Mouse (Mus musculus) ZHBTc4 (cell line): Measurements from ENCODE around the gene Tfap2a.
A peak's percentile ranks its signal among the peaks of the same experiment; 100 is the strongest.

Source experiments
- DNase-seq: peaks from one replicate; pipeline ENCODE4 v3.0.0-alpha.2; 2011; ENCODE audit warnings: low read depth, low spot score

Tfap2a gene

DNA sequence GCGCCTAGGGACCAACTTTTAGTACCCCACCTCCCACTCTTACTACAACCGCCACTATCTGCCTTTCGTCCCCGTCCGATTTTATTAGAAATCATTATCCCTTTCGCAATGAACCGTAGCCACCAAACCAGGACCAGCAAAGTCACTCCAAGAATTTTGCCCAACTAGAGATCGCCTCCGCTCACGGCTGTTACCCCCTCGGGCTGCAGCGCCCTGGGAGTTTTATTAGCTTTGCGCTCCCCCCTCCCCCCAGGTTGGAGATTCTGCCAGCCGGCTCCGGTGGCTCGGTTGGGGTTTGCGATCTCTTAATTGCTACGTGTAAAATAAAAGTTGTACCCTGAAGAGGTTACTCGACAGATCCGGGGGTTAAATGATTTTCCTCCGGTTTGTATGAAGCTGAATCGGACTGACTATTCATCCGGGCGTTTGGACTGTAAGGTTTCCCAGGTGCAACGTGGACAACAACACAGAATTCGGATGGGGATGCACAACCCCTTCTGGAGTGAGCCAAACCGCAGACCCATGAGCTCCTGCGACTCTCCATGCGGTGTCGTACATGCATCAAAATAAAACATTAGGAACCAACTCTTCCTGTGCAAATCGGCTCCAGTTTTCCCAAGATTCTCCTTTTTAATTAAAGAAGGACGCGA, 3.7 kb downstream of the Tfap2a start:
- DNase-seq = peak; percentile 59

DNA sequence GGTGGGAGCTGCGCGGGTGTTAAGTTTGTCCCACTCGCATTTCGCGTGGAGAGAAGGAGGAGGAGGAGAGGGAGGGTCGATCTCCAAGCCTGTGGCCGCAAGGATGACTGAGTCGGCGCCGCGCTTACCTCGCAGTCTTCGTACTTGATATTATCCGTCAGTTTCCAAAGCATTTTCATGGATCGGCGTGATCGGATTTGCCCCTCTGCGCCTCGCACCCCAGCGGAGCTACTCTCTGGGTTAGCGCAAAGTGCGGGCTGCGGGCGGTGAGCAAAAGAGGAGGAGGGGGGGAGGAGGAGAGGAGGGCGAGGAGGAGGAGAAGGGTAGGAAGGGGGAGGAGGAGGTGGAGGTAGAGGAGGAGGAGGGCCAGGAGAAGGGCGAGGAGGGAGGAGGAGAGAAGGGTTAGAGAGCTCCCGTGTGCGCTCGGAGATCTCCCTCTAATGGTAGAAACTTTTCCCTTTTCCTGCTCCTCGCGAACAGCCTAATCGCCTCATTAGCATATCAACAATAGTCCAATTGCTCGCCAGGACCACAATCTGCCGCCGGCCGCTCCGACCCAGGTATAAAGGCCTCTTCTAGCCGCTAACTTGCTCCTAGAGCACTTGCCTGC, 4.5 kb downstream of the Tfap2a start:
- peak; percentile 94 for DNase-seq

- peak; percentile 81 for DNase-seq
These were observed 5.2 kb downstream of the Tfap2a start for GRCm38 (mm10) chr13:40732816-40733541.

- DNase-seq = peak; percentile 70
These were observed 6.1 kb downstream of the Tfap2a start for GRCm38 (mm10) chr13:40732085-40732484.

DNA sequence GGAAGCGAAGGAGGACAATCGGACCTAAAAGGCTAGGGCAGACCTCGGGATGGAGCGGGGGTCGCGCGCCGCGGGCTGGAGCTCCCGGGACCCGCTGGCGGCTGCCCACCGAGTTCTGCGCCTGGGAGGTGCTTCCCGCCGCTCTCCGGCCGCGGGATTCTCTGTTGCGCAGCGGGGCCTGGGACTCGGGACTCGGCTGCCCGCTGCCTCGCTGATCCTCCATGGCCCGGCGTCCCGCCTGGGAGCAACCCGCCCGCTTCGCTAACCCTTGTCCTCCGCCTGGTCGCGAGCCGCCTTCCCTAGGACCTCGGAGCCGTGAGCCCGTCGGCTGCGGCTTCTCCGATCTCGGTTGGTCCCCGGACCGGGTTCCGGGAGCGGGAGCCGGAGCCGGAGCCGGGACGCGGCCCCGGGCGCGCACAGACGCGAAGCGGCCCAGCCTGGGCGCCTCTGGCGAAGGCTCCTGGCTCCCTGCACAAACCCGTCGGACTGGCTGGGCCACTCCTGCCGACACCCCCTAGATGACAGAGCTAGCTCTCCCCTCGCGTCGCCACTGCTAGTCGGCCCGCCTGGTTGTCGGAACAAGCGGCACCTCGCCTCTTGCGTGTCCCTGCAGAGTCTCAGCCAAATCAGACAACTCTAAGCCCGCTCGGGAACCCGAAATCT, 6.9 kb downstream of the Tfap2a start:
- peak; percentile 83 for DNase-seq

- DNase-seq = peak; percentile 89
These were observed 7.5 kb downstream of the Tfap2a start for GRCm38 (mm10) chr13:40730651-40731178.

DNA sequence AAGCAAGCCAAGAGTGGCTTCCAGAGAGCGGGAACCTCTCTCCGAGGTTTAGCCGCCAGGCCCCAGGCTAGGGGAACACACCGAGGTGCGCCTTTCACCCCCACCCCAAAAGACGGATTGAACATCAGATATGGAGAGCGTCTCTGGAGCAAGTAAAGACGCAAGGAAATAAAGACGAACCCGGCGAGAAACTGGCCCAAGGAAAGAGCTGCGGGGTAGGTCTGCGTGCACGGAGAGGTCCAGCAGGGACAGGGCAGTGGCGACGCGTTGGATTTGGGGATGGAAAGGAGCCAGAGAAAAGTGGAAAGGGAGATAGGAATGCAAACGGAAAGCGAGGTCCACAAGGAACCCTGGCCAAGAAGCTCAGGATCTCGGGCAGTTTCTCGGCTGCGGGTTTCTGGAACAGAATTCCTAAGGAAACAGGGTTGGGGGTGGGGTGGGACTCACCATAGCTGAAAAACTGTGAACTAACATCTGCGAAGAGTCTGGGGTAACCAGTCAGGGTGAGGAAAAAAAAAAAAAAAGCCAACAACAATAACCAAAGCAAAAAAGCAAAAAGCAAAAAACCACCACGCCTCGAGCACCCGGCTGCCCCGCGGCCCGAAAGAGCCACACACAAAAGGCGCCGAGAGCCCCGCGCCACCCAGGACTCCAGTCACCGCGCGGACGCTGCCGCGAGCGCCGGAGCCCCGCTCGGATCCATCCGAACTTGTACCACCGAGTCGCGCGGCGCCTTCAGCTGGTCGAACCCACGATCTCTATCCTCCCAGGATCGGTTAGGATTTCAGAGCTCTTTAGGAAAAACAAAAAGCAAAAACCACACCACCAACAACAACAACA, 8.4 kb downstream of the Tfap2a start:
- DNase-seq = peak; percentile 69

GRCm38 (mm10) chr13:40729037-40729436, 9.1 kb downstream of the Tfap2a start:
- DNase-seq = no peak

- DNase-seq = no peak
These were observed 9.6 kb downstream of the Tfap2a start for GRCm38 (mm10) chr13:40728626-40728990.

DNA sequence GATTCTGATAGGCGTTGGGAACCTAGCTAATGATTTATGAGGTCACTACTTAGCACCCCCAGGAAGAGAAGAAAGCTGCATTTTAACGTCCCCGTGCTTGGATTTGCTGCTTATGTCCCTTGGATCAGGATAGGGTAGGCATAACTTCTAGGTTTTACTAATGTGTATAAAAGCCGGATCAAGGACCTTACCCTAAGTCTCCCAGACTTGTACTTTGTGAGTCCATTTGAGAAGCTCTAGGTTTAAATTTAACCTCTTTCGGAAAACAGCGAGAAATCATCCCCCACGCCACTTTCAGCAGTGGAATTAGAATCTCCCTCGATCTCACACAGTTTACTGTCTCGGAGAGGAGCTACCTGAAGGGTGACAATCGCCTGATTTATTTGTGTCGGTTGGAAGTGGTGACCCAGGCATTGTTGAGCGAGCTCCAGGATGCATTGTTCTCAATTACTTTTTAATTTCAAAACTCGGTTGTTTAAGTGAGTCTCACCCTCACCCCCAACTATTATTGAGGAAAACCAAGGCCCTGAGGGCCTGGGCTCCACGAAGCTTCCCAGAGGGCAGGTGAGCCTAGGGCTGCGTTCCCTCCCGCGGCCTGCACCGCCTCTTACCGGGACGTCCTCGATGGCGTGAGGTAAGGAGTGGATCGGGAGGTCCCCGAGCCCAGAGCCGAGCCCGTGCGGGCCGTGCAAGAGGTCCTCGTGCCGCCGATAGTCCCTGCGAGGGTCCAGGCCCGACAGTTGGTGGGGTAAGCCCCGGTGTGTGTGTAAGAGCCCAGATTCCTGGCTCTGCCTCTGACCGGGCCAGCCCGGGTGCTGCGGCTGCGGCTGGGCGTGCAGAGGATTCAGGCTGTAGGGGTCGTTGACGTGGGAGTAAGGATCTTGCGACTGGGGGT, 10.2 kb downstream of the Tfap2a start:
- DNase-seq = peak; percentile 65

GRCm38 (mm10) chr13:40725924-40726323, 12.3 kb downstream of the Tfap2a start:
- DNase-seq = no peak

- DNase-seq = no peak
These were observed 14.6 kb downstream of the Tfap2a start for GRCm38 (mm10) chr13:40723598-40723920.

DNA sequence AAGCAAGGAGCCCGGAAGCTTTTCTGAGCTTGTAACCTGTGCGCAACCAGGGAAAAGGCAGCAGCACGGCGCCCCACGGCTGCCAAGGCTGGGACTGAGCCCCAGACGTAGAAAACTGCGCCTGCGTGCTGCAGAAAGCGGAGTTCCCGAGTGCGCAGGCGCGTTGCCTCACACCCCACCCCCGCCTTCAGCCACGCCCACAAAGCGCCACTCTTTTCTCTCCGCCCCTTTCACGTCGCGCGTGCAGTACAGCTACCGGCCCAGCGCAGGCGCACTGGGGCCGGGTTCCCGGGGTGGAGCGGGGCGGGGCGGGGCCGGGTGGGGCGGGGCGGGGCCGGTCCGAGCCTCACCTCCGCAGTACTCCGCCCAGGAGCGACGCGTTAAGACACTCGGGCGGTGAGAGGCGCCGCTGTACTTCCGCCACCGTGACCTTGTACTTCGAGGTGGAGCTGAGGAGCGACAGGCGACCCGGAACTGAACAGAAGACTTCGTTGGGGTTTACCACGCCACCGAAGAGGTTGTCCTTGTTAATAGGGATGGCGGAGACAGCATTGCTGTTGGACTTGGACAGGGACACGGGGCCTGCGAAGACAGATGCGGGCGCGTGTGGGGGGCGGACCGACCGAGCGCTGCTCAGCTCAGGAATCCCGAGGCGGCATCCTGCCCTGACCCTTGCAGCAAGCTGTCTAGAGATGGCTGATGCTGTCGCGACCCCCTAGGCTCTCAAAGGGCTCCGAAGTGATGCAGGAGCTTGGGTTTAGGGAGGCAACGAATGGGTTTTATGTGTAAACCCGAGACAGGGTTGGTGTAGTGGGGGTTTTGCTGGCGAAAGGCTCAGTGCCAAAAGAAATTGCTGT, 15.2 kb downstream of the Tfap2a start:
- DNase-seq = peak; percentile 98

DNA sequence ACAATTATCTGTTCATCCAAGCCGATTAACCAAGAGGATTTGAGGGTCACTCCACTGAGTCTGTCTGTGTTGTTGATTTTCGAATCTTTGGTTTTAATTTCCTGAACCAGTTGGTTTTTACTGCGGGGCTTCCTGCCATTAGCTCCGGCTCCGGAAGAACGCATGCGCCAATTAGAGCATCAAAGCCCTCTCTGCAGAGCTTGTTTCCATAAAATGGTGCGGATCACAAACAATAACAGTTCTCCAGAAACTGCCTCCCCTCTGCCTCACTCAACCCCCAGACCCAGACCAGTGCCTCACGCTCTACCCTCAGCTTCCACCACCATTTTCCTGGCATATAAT, 18.5 kb downstream of the Tfap2a start:
- DNase-seq = no peak

- peak; percentile 71 for DNase-seq
These were observed 19.0 kb downstream of the Tfap2a start for GRCm38 (mm10) chr13:40719066-40719740.

DNA sequence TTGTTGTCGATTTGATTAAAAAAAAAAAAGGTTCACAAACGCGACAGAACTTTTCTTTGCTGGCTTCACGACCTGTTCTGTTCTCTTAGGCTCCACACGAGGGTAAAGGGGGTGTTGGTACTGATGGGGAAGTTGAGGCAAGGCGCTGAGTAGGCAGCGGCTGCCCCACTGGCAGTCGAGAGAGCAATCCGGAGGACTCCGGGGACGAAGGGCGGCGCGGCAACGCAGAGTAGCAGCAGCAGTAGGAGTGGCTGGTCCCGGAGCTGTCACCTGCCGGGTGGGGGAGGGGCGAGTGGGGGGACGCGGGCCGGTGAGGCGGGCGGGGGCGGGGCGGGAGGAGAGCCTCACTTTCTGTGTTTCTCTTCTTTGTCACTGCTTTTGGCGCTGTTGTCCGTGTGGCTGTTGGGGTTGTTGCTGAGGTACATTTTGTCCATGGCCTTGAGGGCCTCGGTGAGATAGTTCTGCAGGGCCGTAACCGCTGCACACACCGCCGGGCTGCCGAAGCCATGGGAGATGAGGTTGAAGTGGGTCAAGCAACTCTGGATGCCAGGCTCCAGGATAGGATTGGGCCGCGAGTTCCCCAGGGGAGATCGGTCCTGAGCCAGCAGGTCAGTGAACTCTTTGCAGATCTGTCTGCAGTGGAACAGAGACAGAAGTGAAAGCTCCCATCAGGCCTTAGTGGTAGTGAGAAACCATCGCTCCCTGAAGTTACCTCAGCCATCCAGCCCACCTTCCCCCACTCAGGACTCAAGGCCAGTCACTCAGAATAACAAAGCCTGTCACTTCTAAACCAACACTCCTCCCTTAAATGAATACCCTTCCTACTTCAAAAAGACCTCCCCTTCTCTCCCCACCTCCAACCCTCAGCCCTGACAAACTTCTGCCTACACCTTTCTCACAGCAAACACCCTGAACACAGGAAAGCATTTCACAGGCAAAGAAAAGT, 21.1 kb downstream of the Tfap2a start:
- DNase-seq = peak; percentile 91

- DNase-seq = peak; percentile 82
These were observed 23.6 kb downstream of the Tfap2a start for GRCm38 (mm10) chr13:40714531-40714930.

DNA sequence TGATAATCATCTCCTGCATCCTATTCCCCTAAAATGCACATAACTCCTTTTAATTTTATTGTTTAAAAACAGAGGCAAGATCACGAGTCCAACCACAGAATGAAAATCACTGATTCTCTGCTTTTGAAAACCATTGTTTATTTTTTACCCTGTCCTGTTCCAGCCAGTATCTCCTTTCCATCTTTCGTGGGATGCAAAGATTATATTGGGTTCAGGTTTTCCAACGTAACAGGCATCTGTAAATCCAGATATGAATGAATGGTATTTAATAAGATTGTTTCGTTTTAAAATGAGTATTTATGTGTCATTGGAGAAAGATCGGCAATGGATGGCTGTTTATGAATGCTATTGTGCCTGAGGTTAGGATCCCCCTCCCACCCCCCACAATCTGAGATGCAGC, 24.5 kb downstream of the Tfap2a start:
- no peak for DNase-seq
